Mouse (Mus musculus) midbrain, postnatal 0 days (tissue): ENCODE data around the gene Fam111a. TPM values are rescaled to one million over a fixed set of nuclear protein-coding genes. Genes with fewer than 3 reads are reported as not detected.

ENCODE experiments used
- ATAC-seq: fragments of 200-750 bp; cut with Nextera tagmentation; 2 replicates; pipeline ENCODE4 v1.8.0; 2017; ENCODE audit warnings: moderate number of reproducible peaks, mild to moderate bottlenecking, moderate TSS enrichment, moderate library complexity; ENCODE audit not compliant: low FRiP score
- DNase-seq: peaks from one replicate; pipeline ENCODE4 v3.0.0-alpha.2; 2015; ENCODE audit warnings: low spot score
- H3K27ac ChIP-seq: fragments of 300-500 bp; sonication (generic); 2 replicates; pipeline ENCODE4 v1.5.1; 2014; ENCODE audit warnings: low read depth, mild to moderate bottlenecking, low read length, mixed read lengths
- H3K27me3 ChIP-seq: fragments of 300-500 bp; sonication (generic); 2 replicates; pipeline ENCODE4 v1.6.1; 2014; ENCODE audit warnings: low read length, control low read depth, mixed read lengths; ENCODE audit not compliant: insufficient read depth
- H3K36me3 ChIP-seq: fragments of 300-500 bp; sonication (generic); 2 replicates; pipeline ENCODE4 v1.6.1; 2014; ENCODE audit warnings: low read length, control low read depth, mixed read lengths; ENCODE audit not compliant: insufficient read depth
- H3K4me1 ChIP-seq: fragments of 300-500 bp; sonication (generic); 2 replicates; pipeline ENCODE4 v1.6.1; 2014; ENCODE audit warnings: mild to moderate bottlenecking, control low read depth, antibody characterized with exemption, low read length, mixed read lengths; ENCODE audit not compliant: insufficient read depth
- H3K4me2 ChIP-seq: fragments of 300-500 bp; sonication (generic); 2 replicates; pipeline ENCODE4 v1.6.1; 2014; ENCODE audit warnings: low read depth, mild to moderate bottlenecking, low read length, mixed read lengths; ENCODE audit not compliant: poor library complexity, severe bottlenecking
- H3K4me3 ChIP-seq: fragments of 300-500 bp; sonication (generic); 2 replicates; pipeline ENCODE4 v1.5.1; 2014; ENCODE audit warnings: low read depth, mild to moderate bottlenecking, low read length, moderate library complexity
- H3K9ac ChIP-seq: fragments of 300-500 bp; sonication (generic); replicated peaks from 2 replicates; pipeline ENCODE4 v1.6.1; 2014; ENCODE audit warnings: mild to moderate bottlenecking, low read length, moderate library complexity, mixed read lengths; ENCODE audit not compliant: poor library complexity, severe bottlenecking
- H3K9me3 ChIP-seq: fragments of 300-500 bp; sonication (generic); 2 replicates; pipeline ENCODE4 v1.6.1; 2016; ENCODE audit warnings: low read length, control low read depth
- CTCF ChIP-seq: IDR thresholded peaks from 2 replicates; pipeline ENCODE4 v1.5.1; 2016; ENCODE audit warnings: antibody characterized with exemption, mild to moderate bottlenecking
- WGBS: fragments of 180-500 bp; shearing (Covaris S2); extraction: QIAGEN DNeasy Blood & Tissue Kit; methylation state at CpG from one replicate; pipeline ENCODE4 v1.1.7; 2014; 5-methylcytosine and 5-hydroxymethylcytosine counted together
- polyA plus RNA-seq: library from polyadenylated mRNA; unstranded; fragments of >200 nt; fragmentation: Nextera tagmentation; extraction: Ambion mirVana; gene quantifications from 2 replicates; pipeline ENCODE4 v1.2.1, GENCODE M21; 2015
- total RNA-seq: library from RNA; depleted of rRNA; stranded (reverse); fragments of >200 nt; gene quantifications from 2 replicates; pipeline ENCODE4 v1.2.3, GENCODE M21; 2014

Fam111a gene
- total and polyA plus RNA-seq, 2 experiments from 2014 or later = 2.3 to 2.4 TPM

GRCm38 (mm10) chr19:12595530-12596289, 50.2 kb downstream of the Fam111a start:
- no peaks in the 10 kb centered on the region for H3K9me3 ChIP-seq
- H3K27me3 ChIP-seq = no peaks in the 10 kb centered on the region
- H3K4me1 ChIP-seq = peaks cover 3% of the 10 kb centered on the region; the same call in 1 of the 2 replicates
- peak overlapping the region; percentile 76 for H3K4me3 ChIP-seq
- no peaks in the 10 kb centered on the region for H3K36me3 ChIP-seq
- under 1% methylated on average over 48 of the region's 49 CpGs for WGBS
- peak overlapping the region; percentile 89 for H3K9ac ChIP-seq
- peak; percentile 71 for TF ChIP-seq CTCF
- H3K27ac ChIP-seq = peak overlapping the region; percentile 89
- H3K4me2 ChIP-seq = peak overlapping the region; percentile 57
- ATAC-seq = peak; percentile 94
- DNase-seq = peak; percentile 95

DNA sequence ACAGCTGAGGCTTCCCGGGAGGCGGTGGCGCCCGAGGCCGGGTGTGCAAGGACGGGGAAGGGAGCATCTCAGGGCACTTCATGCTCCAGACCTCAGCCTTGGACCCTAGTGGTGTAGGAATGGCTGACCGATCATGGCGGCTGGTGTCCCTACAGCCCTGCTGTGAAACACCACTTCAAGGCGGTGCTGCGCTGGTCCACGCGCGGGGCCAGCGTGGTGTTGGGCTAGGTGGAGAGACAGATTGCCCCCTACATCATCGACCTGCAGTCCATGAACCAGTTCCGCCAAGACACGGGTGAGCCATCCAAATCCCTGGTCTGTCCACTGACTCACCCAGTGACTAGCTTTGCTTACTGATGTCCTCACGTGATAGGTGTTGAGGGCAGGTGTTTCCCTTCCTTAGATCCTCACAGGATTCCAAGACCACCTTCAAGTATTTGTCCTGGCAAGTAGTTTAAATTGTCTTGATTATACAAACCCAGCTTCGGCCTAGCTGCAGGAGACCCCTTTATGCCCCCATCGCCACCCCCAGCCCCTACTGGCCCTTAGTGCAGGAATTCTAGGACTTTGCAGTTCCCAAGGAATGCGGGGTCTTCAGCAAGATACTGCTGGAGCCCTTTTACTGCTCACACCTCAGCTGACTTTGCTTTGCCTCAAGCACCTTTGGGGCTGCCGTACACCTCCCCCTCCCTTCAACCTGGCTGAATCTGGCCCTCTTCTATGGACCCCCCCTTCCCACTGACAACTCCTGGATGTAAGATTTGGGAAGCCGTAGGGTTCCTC, 50.9 kb downstream of the Fam111a start:
- peak; percentile 19 for DNase-seq
- peak overlapping the region; percentile 89 for H3K27ac ChIP-seq
- peaks cover 3% of the 10 kb centered on the region; the same call in 1 of the 2 replicates for H3K4me1 ChIP-seq
- peak; percentile 70 for ATAC-seq
- H3K9me3 ChIP-seq = no peaks in the 10 kb centered on the region
- 14% methylated on average over 23 of the region's 23 CpGs for WGBS
- H3K9ac ChIP-seq = peak overlapping the region; percentile 89
- no peaks in the 10 kb centered on the region for H3K36me3 ChIP-seq
- H3K27me3 ChIP-seq = no peaks in the 10 kb centered on the region
- H3K4me3 ChIP-seq = peak overlapping the region; percentile 76
- peak overlapping the region; percentile 57 for H3K4me2 ChIP-seq
- TF ChIP-seq CTCF = no peak; the same call in 1 of the 2 replicates

GRCm38 (mm10) chr19:12597073-12597405, 51.5 kb downstream of the Fam111a start:
- Histone ChIP-seq H3K27me3 (no peaks in the 10 kb centered on the region), H3K36me3 (no peaks in the 10 kb centered on the region), H3K4me1 (peaks cover 3% of the 10 kb centered on the region; the same call in 1 of the 2 replicates), H3K27ac (peak overlapping the region; percentile 89; the same call in 1 of the 2 replicates), H3K9ac (peak overlapping the region; percentile 89), H3K4me3 (peak overlapping the region; percentile 76), H3K4me2 (peak overlapping the region; percentile 57), H3K9me3 (no peaks in the 10 kb centered on the region)
- DNase-seq (peak; percentile 31), ATAC-seq (no peak)
- TF ChIP-seq CTCF = no peak
- WGBS = 62% methylated on average over 3 of the region's 3 CpGs

- Histone ChIP-seq H3K9ac (no peak overlapping the region), H3K4me2 (no peak overlapping the region), H3K27me3 (no peaks in the 10 kb centered on the region), H3K9me3 (no peaks in the 10 kb centered on the region), H3K4me1 (peaks cover 3% of the 10 kb centered on the region; the same call in 1 of the 2 replicates), H3K36me3 (no peaks in the 10 kb centered on the region), H3K4me3 (no peak overlapping the region), H3K27ac (no peak overlapping the region)
- ATAC-seq = no peak
- no peak for TF ChIP-seq CTCF
- WGBS = 71% methylated on average over 3 of the region's 3 CpGs
- no peak for DNase-seq
These were observed 53.1 kb downstream of the Fam111a start for GRCm38 (mm10) chr19:12598674-12599073.

- DNase-seq (no peak), ATAC-seq (no peak)
- Histone ChIP-seq H3K27ac (no peak within 1 kb of the TSS), H3K9me3 (no peaks in the 10 kb centered on the region), H3K4me3 (no peak within 1 kb of the TSS), H3K4me1 (peaks cover 3% of the 10 kb centered on the region; the same call in 1 of the 2 replicates), H3K36me3 (no peaks in the 10 kb centered on the region), H3K4me2 (no peak within 1 kb of the TSS), H3K27me3 (no peaks in the 10 kb centered on the region), H3K9ac (no peak within 1 kb of the TSS)
- TF ChIP-seq CTCF = no peak
- WGBS = 66% methylated on average over 1 of the region's 1 CpGs
These were observed 54.1 kb downstream of the Fam111a start, which contains the start of gene Gm4952 for GRCm38 (mm10) chr19:12599674-12600073. Gene Gm4952 (plus strand): TSS chr19:12599974.
